21 mouse cellular contexts compared by ENCODE assay signal in the genomic region with DNA sequence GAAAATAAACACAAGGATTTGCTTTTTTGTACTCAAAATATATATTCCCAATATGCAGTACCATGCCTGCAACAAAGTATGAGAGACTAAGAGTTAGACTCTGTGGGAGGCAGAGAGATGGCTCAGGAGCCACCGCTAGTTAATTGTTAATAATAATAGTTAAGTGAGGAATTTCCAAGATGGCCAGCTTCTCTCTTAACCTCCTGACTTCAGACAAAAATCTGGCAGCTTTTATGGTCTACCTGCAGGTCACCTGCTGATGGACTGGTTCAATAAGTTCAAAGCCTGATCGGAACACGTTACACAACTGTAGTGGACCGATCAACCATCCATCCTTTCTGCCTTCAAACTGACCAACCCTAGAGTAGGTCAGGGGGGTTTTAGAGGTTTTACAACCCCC.
DNase-seq lines count a peak whose midpoint lies in the region; ATAC-seq lines count a peak whose summit lies in the region.
"Had no signal": no experiment of that assay in that cellular context is flagged by ENCODE, and none has a peak within 500 bp of the region (broad histone marks: within the 10 kb centered on the region; RNA-seq: fewer than 3 reads in every experiment).

No protein-coding gene starts in this region.

- no peak overlapping the region for H3K4me2 ChIP-seq in kidney, embryonic 15.5 days
- H3K4me2 ChIP-seq: embryonic facial prominence, embryonic 13.5 days; heart, embryonic 12.5 days; hindbrain, embryonic 14.5 days had no signal

- no peak overlapping the region for H3K4me3 ChIP-seq in kidney, embryonic 15.5 days (replicated peaks)
- H3K4me3 ChIP-seq: embryonic facial prominence, embryonic 13.5 days; forebrain, embryonic 10.5 days; heart, adult 2 months; heart, embryonic 12.5 days; hindbrain, embryonic 10.5 days had no signal

- H3K4me1 ChIP-seq in kidney, embryonic 15.5 days = peaks cover 6% of the 10 kb centered on the region

- no peaks in the 10 kb centered on the region for H3K36me3 ChIP-seq in kidney, embryonic 15.5 days
- H3K36me3 ChIP-seq: embryonic facial prominence, embryonic 13.5 days; forebrain, embryonic 10.5 days; heart, embryonic 12.5 days; hindbrain, embryonic 10.5 days had no signal

- H3K9ac ChIP-seq in kidney, embryonic 15.5 days = no peak overlapping the region
- H3K9ac ChIP-seq: embryonic facial prominence, embryonic 13.5 days; heart, embryonic 12.5 days; hindbrain, embryonic 14.5 days had no signal

- no peaks in the 10 kb centered on the region for H3K9me3 ChIP-seq in kidney, embryonic 15.5 days (replicated peaks)
- H3K9me3 ChIP-seq: embryonic facial prominence, embryonic 13.5 days; forebrain, embryonic 10.5 days; heart, embryonic 12.5 days; hindbrain, embryonic 10.5 days had no signal

- peak; percentile 37 for DNase-seq in kidney, adult 11 months
- no peak for DNase-seq in kidney, postnatal 10 days
- peak; percentile 6 for DNase-seq in yolk sac, embryonic 10.5 days (ENCODE audit: low spot score)
- no peak for DNase-seq in urinary bladder, postnatal 14 days (ENCODE audit: low spot score)
- no peak for DNase-seq in cerebellum, postnatal 36 days
- DNase-seq: adrenal gland, postnatal 14 days; cerebellum, adult 11-12 months; cerebellum, adult 9-10 months; cerebellum, postnatal 25 days; gastrocnemius, postnatal 10 days; heart, adult 2 months had no signal

- ATAC-seq in erythroid progenitor cell, adult 5-6 weeks (replicated peaks; ENCODE audit: low FRiP score, poor library complexity, severe bottlenecking) = 0 out of 2 replicates have a peak, but pooled peaks have one; percentile 46
- no peak for ATAC-seq in kidney, embryonic 15.5 days (replicated peaks; ENCODE audit: low FRiP score)
- ATAC-seq: activated CD4-positive, CD25-positive, alpha-beta regulatory T cell, adult 4 months; forebrain, embryonic 14.5 days; Patski had no signal

- no peaks in the 10 kb centered on the region for H3K27me3 ChIP-seq in kidney, embryonic 15.5 days
- H3K27me3 ChIP-seq: embryonic facial prominence, embryonic 13.5 days; heart, embryonic 12.5 days; Patski had no signal

- 0 out of 2 replicates have a peak overlapping the region, but pooled peaks have one; percentile 14 for H3K27ac ChIP-seq in kidney, embryonic 15.5 days
- H3K27ac ChIP-seq: embryonic facial prominence, embryonic 13.5 days; forebrain, embryonic 10.5 days; heart, adult 2 months; hindbrain, embryonic 10.5 days; hindbrain, embryonic 14.5 days had no signal

- 83% methylated on average over 4 of the region's 4 CpGs for WGBS in kidney, embryonic 15.5 days

Comparison
In these comparisons a context has a peak if more than half of its experiments do, and no peak if none do; other contexts are left out.
1. DNase-seq: peak in kidney, adult 11 months (single experiment) and yolk sac, embryonic 10.5 days (single experiment); none in kidney, postnatal 10 days (single experiment), urinary bladder, postnatal 14 days (single experiment) and cerebellum, postnatal 36 days (0 of 2).